Mouse (Mus musculus) stomach, embryonic 16.5 days (tissue): ENCODE measurements around the gene Lrig1. TPM values are rescaled to one million over a fixed set of nuclear protein-coding genes. Genes with fewer than 3 reads are reported as not detected.

Source experiments
- microRNA-seq: library from miRNA; unstranded; fragments of <30 nt; microRNA quantifications from one replicate; pipeline ENCODE4, GENCODE M21; 2016
- polyA plus RNA-seq: library from polyadenylated mRNA; unstranded; fragments of >200 nt; fragmentation: Nextera tagmentation; extraction: Ambion mirVana; gene quantifications from 2 replicates; pipeline ENCODE4 v1.2.1, GENCODE M21; 2015

Lrig1 gene
- polyA plus RNA-seq, 1 experiment from 2014 or later = 18.3 TPM

Small RNA genes lying within 50 kb of the gene (microRNA-seq; reads per million reads assigned to microRNA genes)
- gene Mir7041 = not detected

Other genes with a start within 250 kb of the Lrig1 start
- 7.8 and 8.2 TPM in 2 replicates for gene Slc25a26, start 199.8 kb downstream of the Lrig1 start, polyA plus RNA-seq